Mouse (Mus musculus): ENCODE results near the gene Acta1.

Gene Acta1

GRCm38 (mm10) chr8:123894502-123895097 lies at the start of gene Acta1:
Gene Acta1, minus strand, starts transcription at chr8:123894751.
- DNase-seq (ENCODE audit: low spot score in 2 of 2), result no peak

- DNase-seq (ENCODE audit: low spot score in 2 of 2), result no peak
Measured at GRCm38 (mm10) chr8:123929026-123929425, 34.5 kb upstream of the Acta1 start.

- no peak for DNase-seq (ENCODE audit: low spot score in 2 of 2)
Measured at GRCm38 (mm10) chr8:123925671-123926070, 31.1 kb upstream of the Acta1 start.

- DNase-seq (ENCODE audit: low spot score in 2 of 2), result peak; percentile 69 to 87
Measured at GRCm38 (mm10) chr8:123924719-123925118, 30.2 kb upstream of the Acta1 start.

- DNase-seq (ENCODE audit: low spot score in 2 of 2), result no peak
Measured at GRCm38 (mm10) chr8:123914635-123915034, 20.1 kb upstream of the Acta1 start.

- no peak for DNase-seq (ENCODE audit: low spot score in 2 of 2)
Measured at GRCm38 (mm10) chr8:123912265-123912664, 17.7 kb upstream of the Acta1 start.

- DNase-seq (ENCODE audit: low spot score in 2 of 2), result no peak
Measured at GRCm38 (mm10) chr8:123907604-123908003, 13.1 kb upstream of the Acta1 start.

GRCm38 (mm10) chr8:123902653-123903052 lies 8.1 kb upstream of the Acta1 start:
- DNase-seq (ENCODE audit: low spot score in 2 of 2), result no peak

GRCm38 (mm10) chr8:123899366-123899765 lies 4.8 kb upstream of the Acta1 start:
- no peak for DNase-seq (ENCODE audit: low spot score in 2 of 2)

GRCm38 (mm10) chr8:123898576-123898975 lies 4.0 kb upstream of the Acta1 start:
- no peak for DNase-seq (ENCODE audit: low spot score in 2 of 2)

GRCm38 (mm10) chr8:123896774-123897173 lies 2.2 kb upstream of the Acta1 start:
- no peak for DNase-seq (ENCODE audit: low spot score in 2 of 2)

- DNase-seq (ENCODE audit: low spot score in 2 of 2), result no peak
Measured at GRCm38 (mm10) chr8:123896366-123896761, 1.8 kb upstream of the Acta1 start.

GRCm38 (mm10) chr8:123895680-123896365 lies 1.3 kb upstream of the Acta1 start:
- no peak for DNase-seq (ENCODE audit: low spot score in 2 of 2)

GRCm38 (mm10) chr8:123895230-123895629 lies 679 bp upstream of the Acta1 start:
- no peak for DNase-seq (ENCODE audit: low spot score in 2 of 2)

GRCm38 (mm10) chr8:123893413-123893812 lies 1.1 kb downstream of the Acta1 start:
- no peak for DNase-seq (ENCODE audit: low spot score in 2 of 2)

- no peak for DNase-seq (ENCODE audit: low spot score in 2 of 2)
Measured at GRCm38 (mm10) chr8:123892586-123893155, 1.9 kb downstream of the Acta1 start.

GRCm38 (mm10) chr8:123891883-123892585 lies 2.5 kb downstream of the Acta1 start:
- no peak for DNase-seq (ENCODE audit: low spot score in 2 of 2)

- DNase-seq (ENCODE audit: low spot score in 2 of 2), result peak in 1 of 2 experiments; percentile 38
Measured at GRCm38 (mm10) chr8:123891271-123891670, 3.3 kb downstream of the Acta1 start.

- no peak for DNase-seq (ENCODE audit: low spot score in 2 of 2)
Measured at GRCm38 (mm10) chr8:123889797-123890196, 4.8 kb downstream of the Acta1 start.

- no peak for DNase-seq (ENCODE audit: low spot score in 2 of 2)
Measured at GRCm38 (mm10) chr8:123887956-123888355, 6.6 kb downstream of the Acta1 start.

- DNase-seq (ENCODE audit: low spot score in 2 of 2), result no peak
Measured at GRCm38 (mm10) chr8:123887163-123887562, 7.4 kb downstream of the Acta1 start.

GRCm38 (mm10) chr8:123884721-123885565 lies 9.6 kb downstream of the Acta1 start:
- no peak for DNase-seq (ENCODE audit: low spot score in 2 of 2)

All from spleen, postnatal 10 days (tissue).